Mouse (Mus musculus) MEL (cell line): Measurements from ENCODE around the gene Grip1.

Experiments
- CTCF ChIP-seq, 3 experiments: IDR thresholded peaks in 2 of 3; conservative IDR thresholded peaks in 1 of 3; 2 replicates each; pipeline ENCODE4 v1.5.1; 2011 to 2012; ENCODE audit warnings: low read length in 3 of 3, low read depth in 2 of 3, mild to moderate bottlenecking in 2 of 3, improper control_type of control experiment in 1 of 3, inconsistent platforms in 1 of 3, mixed read lengths in 1 of 3, moderate library complexity in 1 of 3; ENCODE audit not compliant: control insufficient read depth in 1 of 3, insufficient read depth in 1 of 3, poor library complexity in 1 of 3, severe bottlenecking in 1 of 3
- ETS1 ChIP-seq: IDR thresholded peaks from 2 replicates; pipeline ENCODE4 v1.6.1; 2012; ENCODE audit warnings: low read depth, mild to moderate bottlenecking, inconsistent platforms, low read length, improper control_type of control experiment, moderate library complexity
- GATA1 ChIP-seq: IDR thresholded peaks from 2 replicates; pipeline ENCODE4 v1.6.1; 2011; ENCODE audit warnings: low read depth, low read length, improper control_type of control experiment
- MAX ChIP-seq: IDR thresholded peaks from 2 replicates; pipeline ENCODE4 v1.6.1; 2011; ENCODE audit warnings: low read length, improper control_type of control experiment
- POLR2A ChIP-seq, 2 experiments: IDR thresholded peaks; 2 replicates each; pipeline ENCODE4 v1.6.1; 2011 to 2012; ENCODE audit warnings: low read length in 2 of 2, mild to moderate bottlenecking in 2 of 2, control low read depth in 1 of 2, improper control_type of control experiment in 1 of 2, low read depth in 1 of 2, moderate library complexity in 1 of 2; ENCODE audit not compliant: control insufficient read depth in 1 of 2, insufficient read depth in 1 of 2, poor library complexity in 1 of 2
- SMC3 ChIP-seq: IDR thresholded peaks from 2 replicates; pipeline ENCODE4 v1.6.1; 2011; ENCODE audit warnings: low read depth, low read length, improper control_type of control experiment
- UBTF ChIP-seq: IDR thresholded peaks from 2 replicates; pipeline ENCODE4 v1.6.1; 2012; ENCODE audit warnings: low read depth, mild to moderate bottlenecking, inconsistent platforms, low read length, improper control_type of control experiment, moderate library complexity, borderline replicate concordance; ENCODE audit not compliant: insufficient read depth
- ZKSCAN1 ChIP-seq: IDR thresholded peaks from 2 replicates; pipeline ENCODE4 v1.6.1; 2012; ENCODE audit warnings: low read depth, mild to moderate bottlenecking, inconsistent platforms, low read length, improper control_type of control experiment, moderate library complexity

- TF ChIP-seq ZKSCAN1 = no peak
- no peak for TF ChIP-seq GATA1
- no peak for TF ChIP-seq ETS1
- no peak for TF ChIP-seq POLR2A (IDR thresholded peaks at IDR 0.05; ENCODE audit: control insufficient read depth in 1 of 2, insufficient read depth in 1 of 2, low read depth in 1 of 2, low read length in 2 of 2, poor library complexity in 1 of 2)
- TF ChIP-seq MAX = no peak
- no peak for TF ChIP-seq CTCF (IDR thresholded peaks at IDR 0.05 in 2 of 3, conservative IDR thresholded peaks at IDR 0.05 in 1 of 3; ENCODE audit: control insufficient read depth in 1 of 3, insufficient read depth in 1 of 3, low read depth in 2 of 3, low read length in 3 of 3, poor library complexity in 1 of 3, severe bottlenecking in 1 of 3)
- TF ChIP-seq SMC3 = no peak
- TF ChIP-seq UBTF = no peak
These were observed 370.1 kb downstream of the Grip1 start for GRCm38 (mm10) chr10:119823691-119824090.
